Mouse (Mus musculus) inflammation-experienced regulatory T-cells, adult 6 months (primary cell): ENCODE measurements around the gene Ugt1a6b. TPM values are rescaled to one million over a fixed set of nuclear protein-coding genes. Genes with fewer than 3 reads are reported as not detected.

Experiments
- ATAC-seq: one replicate; pipeline ENCODE4 v1.8.0; 2017
- polyA plus RNA-seq, 3 experiments: library from polyadenylated mRNA; unstranded; fragments of 100-300 nt; shearing (Covaris generic); gene quantifications; one replicate each; pipeline ENCODE4 v1.2.1; 2017

Gene Ugt1a6b
- polyA plus RNA-seq, 3 experiments from 2014 or later: not detected

DNA sequence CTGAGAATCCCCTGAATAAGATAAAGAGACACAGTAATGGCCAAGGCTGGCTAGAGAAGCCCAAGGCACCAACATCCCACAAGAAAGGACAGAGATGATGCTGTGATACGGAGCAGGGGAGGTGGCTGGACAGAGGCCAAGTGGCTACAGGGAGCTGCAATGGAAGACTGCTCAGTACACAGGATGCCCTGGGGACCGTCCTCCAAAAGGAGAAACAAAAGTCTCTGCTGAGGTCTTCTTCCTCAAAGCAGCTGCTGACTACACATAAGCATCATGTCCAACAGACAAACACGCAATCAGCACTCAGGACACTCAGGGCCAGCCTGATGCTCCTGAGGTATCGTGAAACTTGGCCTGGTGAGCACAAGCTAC lies 161.8 kb downstream of the Ugt1a6b start:
- ATAC-seq: no peak

DNA sequence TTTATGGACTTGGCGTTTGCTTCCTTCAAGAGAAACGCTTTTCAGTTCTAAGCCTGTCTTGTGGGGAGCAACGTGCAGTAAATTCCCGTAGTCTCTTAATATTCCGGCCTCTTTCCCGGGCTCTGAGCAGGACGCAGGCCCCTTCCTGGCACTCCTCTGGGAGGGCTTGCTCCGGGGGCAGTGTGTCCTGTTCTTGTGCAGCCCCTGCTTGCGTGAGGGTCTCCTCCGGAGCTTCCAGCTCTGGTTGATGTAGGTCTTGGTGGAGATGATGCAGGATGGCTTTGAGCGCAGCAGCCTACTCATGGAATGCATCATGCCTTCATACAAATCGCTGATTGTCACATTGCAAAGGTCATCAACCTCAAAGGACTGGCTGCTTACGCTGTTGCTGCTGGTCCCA lies 163.1 kb downstream of the Ugt1a6b start:
- no peak for ATAC-seq

GRCm38 (mm10) chr1:88267489-88267888 lies 164.4 kb downstream of the Ugt1a6b start:
- peak; percentile 1 for ATAC-seq

DNA sequence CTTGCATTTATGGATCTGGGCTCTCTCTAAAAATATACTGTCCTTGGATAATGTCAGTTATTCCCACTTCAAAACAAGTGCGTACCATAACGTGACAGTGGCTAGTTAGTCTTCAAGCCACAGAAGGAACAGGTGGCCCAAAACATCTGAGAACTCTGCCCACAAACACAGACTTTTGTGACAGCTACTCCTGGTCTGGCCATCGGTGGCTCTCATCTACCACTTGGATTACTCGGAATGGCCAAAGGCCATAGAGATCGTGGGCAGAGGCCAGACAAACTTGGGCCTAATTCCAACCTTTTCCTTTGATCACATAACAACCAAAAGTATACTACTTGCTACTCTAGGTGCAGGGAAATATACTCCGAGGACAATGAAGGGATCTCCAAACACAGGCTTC lies 165.0 kb downstream of the Ugt1a6b start:
- no peak for ATAC-seq

Other genes starting within 250 kb of the Ugt1a6b start
- 10 to 100 TPM; 19.3 to 35.5 (median 34.2) TPM for gene Dgkd, start 250.0 kb upstream of the Ugt1a6b start, polyA plus RNA-seq
- 10 to 100 TPM; 13.6 to 26.7 (median 21.5) TPM for gene Usp40, start 94.7 kb upstream of the Ugt1a6b start, polyA plus RNA-seq
- gene Ugt1a10, start 47.9 kb upstream of the Ugt1a6b start, polyA plus RNA-seq: not detected
- gene Ugt1a9, start 32.5 kb upstream of the Ugt1a6b start, polyA plus RNA-seq: not detected
- gene Ugt1a8, start 15.4 kb upstream of the Ugt1a6b start, polyA plus RNA-seq: under 1 TPM in 1 of 3 experiments, not detected in 2; 0.63 TPM
- 1 to 10 TPM in 2 of 3 experiments, under 1 TPM in 1; 0.20 to 1.9 (median 1.5) TPM for gene Ugt1a7c, start 8.2 kb upstream of the Ugt1a6b start, polyA plus RNA-seq
- under 1 TPM in 2 of 3 experiments, not detected in 1; 0.19 to 0.98 TPM for gene Ugt1a6a, start 31.6 kb downstream of the Ugt1a6b start, polyA plus RNA-seq
- not detected for gene Ugt1a5, start 62.8 kb downstream of the Ugt1a6b start, polyA plus RNA-seq
- not detected for gene Ugt1a2, start 97.3 kb downstream of the Ugt1a6b start, polyA plus RNA-seq
- gene Dnajb3, start 102.5 kb downstream of the Ugt1a6b start, polyA plus RNA-seq: under 1 TPM in 2 of 3 experiments, not detected in 1; 0.47 to 0.99 TPM
- not detected for gene Ugt1a1, start 108.7 kb downstream of the Ugt1a6b start, polyA plus RNA-seq
- gene Mroh2a, start 123.7 kb downstream of the Ugt1a6b start, polyA plus RNA-seq: 1 to 10 TPM; 1.9 to 4.4 (median 2.1) TPM
- 10 to 100 TPM; 37.3 to 97.3 (median 69.6) TPM for gene Hjurp, start 174.4 kb downstream of the Ugt1a6b start, polyA plus RNA-seq
- not detected for gene Trpm8, start 174.4 kb downstream of the Ugt1a6b start, polyA plus RNA-seq